Mouse (Mus musculus) liver, adult 2 months (tissue): ENCODE results near the gene Bace1. TPM values are rescaled to one million over a fixed set of nuclear protein-coding genes. Genes with fewer than 3 reads are reported as not detected.

Experiments
- DNase-seq: peaks from one replicate; pipeline ENCODE4 v3.0.0-alpha.2; 2011; ENCODE audit warnings: low read depth, low spot score; ENCODE audit errors: extremely low read depth
- H3K27ac ChIP-seq: fragments of 200-500 bp; replicated peaks from 2 replicates; pipeline ENCODE4 v1.5.1; 2012; ENCODE audit warnings: low read depth, mild to moderate bottlenecking, control low read depth, inconsistent platforms, low read length; ENCODE audit not compliant: insufficient read depth
- H3K27me3 ChIP-seq: fragments of 200-500 bp; 2 replicates; pipeline ENCODE4 v1.6.1; 2012; ENCODE audit warnings: mild to moderate bottlenecking, moderate library complexity, low read length, inconsistent platforms; ENCODE audit not compliant: control insufficient read depth, insufficient read depth
- H3K36me3 ChIP-seq: fragments of 200-500 bp; 2 replicates; pipeline ENCODE4 v1.6.1; 2012; ENCODE audit warnings: low read length, inconsistent platforms; ENCODE audit not compliant: control insufficient read depth, insufficient read depth
- H3K4me1 ChIP-seq: fragments of 200-500 bp; 2 replicates; pipeline ENCODE4 v1.6.1; 2011; ENCODE audit warnings: low read length; ENCODE audit not compliant: control insufficient read depth, insufficient read depth
- H3K4me3 ChIP-seq: fragments of 200-500 bp; 2 replicates; pipeline ENCODE4 v1.5.1; 2011; ENCODE audit warnings: low read depth, mild to moderate bottlenecking, control low read depth, low read length, moderate library complexity; ENCODE audit not compliant: insufficient read depth
- H3K79me2 ChIP-seq: fragments of 200-500 bp; 2 replicates; pipeline ENCODE4 v1.6.1; 2012; ENCODE audit warnings: inconsistent platforms, mild to moderate bottlenecking, low read length, moderate library complexity; ENCODE audit not compliant: control insufficient read depth, insufficient read depth
- H3K9ac ChIP-seq: fragments of 200-500 bp; 2 replicates; pipeline ENCODE4 v1.6.1; 2012; ENCODE audit warnings: low read depth, mild to moderate bottlenecking, control low read depth, inconsistent platforms, low read length
- CTCF ChIP-seq: fragments of 200-500 bp; IDR thresholded peaks from 2 replicates; pipeline ENCODE4 v1.5.1; 2011; ENCODE audit warnings: low read depth, low read length, control low read depth
- POLR2A ChIP-seq: fragments of 200-500 bp; IDR thresholded peaks from 2 replicates; pipeline ENCODE4 v1.6.1; 2011; ENCODE audit warnings: low read length, control low read depth; ENCODE audit not compliant: insufficient read depth; ENCODE audit errors: extremely low read depth
- WGBS: fragments of 180-500 bp; shearing (Covaris S2); methylation state at CpG from one replicate; pipeline ENCODE4 v1.1.7; 2018; 5-methylcytosine and 5-hydroxymethylcytosine counted together
- polyA plus RNA-seq: library from polyadenylated mRNA; depleted of rRNA; stranded (reverse); fragments of >200 nt; gene quantifications from 2 replicates; pipeline ENCODE4 v1.2.3, GENCODE M21; 2012
- total RNA-seq: library from RNA; depleted of rRNA; stranded (reverse); fragments of >200 nt; gene quantifications from 2 replicates; pipeline ENCODE4 v1.2.3, GENCODE M21; 2014

Gene Bace1
- total and polyA plus RNA-seq, 2 experiments = 7.6 to 24.1 TPM

DNA sequence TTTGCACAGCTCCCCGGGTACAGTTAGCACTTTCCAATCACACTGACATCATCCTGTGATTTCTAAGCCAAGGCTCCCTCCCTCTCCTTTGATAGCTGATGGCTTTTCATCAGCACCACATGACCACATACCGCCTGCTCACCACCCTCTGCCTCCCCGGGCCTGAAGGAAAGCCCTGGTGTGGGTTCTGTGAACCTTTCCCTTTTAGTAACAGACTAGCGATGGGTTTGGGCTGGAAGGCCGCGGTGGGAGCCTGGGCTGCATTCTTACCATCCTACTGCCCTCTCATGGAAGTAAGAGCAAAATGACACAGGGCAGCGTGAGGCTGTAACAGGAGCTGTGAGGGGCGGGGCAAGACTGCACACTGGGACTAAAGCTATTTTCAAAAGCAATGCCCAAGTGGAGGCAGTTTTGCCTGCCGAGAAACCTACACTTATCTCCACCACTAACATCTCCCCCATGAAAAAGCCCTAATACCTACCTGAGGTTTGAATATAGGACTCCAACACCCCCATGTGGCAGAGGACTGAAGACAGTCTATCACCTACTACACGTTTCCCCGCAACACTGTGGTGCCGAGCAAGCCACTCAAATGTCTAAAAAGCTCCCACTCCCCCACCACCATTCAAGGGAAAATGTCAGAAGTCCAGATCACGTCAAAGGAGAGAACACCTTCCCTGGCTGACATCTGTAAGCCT is 39.8 kb upstream of the Bace1 start:
- Histone ChIP-seq H3K27me3 (no peaks in the 10 kb centered on the region), H3K4me3 (no peak overlapping the region), H3K9ac (no peak overlapping the region), H3K79me2 (no peaks in the 10 kb centered on the region), H3K27ac (no peak overlapping the region), H3K36me3 (no peaks in the 10 kb centered on the region), H3K4me1 (no peaks in the 10 kb centered on the region)
- TF ChIP-seq POLR2A (no peak), CTCF (no peak)
- 74% methylated on average over 13 of the region's 13 CpGs for WGBS
- no peak for DNase-seq

DNA sequence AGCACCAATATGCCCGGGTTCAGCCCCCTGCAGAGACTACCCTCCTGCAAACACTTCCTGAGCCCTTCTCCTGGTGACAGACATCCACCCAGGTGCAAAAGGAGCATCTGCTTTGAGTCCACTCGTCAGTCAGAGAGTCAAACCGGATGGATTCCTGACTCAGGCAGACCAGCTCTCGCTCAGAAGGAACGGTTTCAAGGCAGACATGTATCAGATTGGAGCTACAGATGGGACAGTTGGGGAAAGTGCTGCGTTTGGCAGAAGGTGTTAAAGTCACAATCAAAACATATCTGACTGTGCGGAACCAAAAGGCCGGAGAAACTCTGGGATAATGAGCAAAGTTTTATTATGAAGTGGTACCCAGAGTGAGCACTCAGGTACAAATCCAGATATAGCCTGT is 39.0 kb upstream of the Bace1 start:
- WGBS = 94% methylated on average over 8 of the region's 8 CpGs
- TF ChIP-seq CTCF (no peak), POLR2A (no peak)
- no peak for DNase-seq
- Histone ChIP-seq H3K27me3 (no peaks in the 10 kb centered on the region), H3K4me3 (no peak overlapping the region), H3K4me1 (no peaks in the 10 kb centered on the region), H3K27ac (no peak overlapping the region), H3K36me3 (no peaks in the 10 kb centered on the region), H3K9ac (no peak overlapping the region), H3K79me2 (no peaks in the 10 kb centered on the region)

GRCm38 (mm10) chr9:45803070-45803774 is 35.2 kb upstream of the Bace1 start:
- no peaks in the 10 kb centered on the region for H3K27me3 ChIP-seq
- TF ChIP-seq POLR2A (no peak), CTCF (no peak)
- H3K79me2 ChIP-seq = no peaks in the 10 kb centered on the region
- no peaks in the 10 kb centered on the region for H3K4me1 ChIP-seq
- no peak for DNase-seq
- 95% methylated on average over 21 of the region's 21 CpGs for WGBS
- no peak overlapping the region for H3K27ac ChIP-seq
- peaks cover 2% of the 10 kb centered on the region; the same call in 1 of the 2 replicates for H3K36me3 ChIP-seq
- H3K9ac ChIP-seq = no peak overlapping the region
- no peak overlapping the region for H3K4me3 ChIP-seq

GRCm38 (mm10) chr9:45806847-45807246 is 31.5 kb upstream of the Bace1 start:
- Histone ChIP-seq H3K9ac (no peak overlapping the region), H3K4me3 (no peak overlapping the region), H3K4me1 (no peaks in the 10 kb centered on the region), H3K27ac (no peak overlapping the region), H3K36me3 (peaks cover 2% of the 10 kb centered on the region; the same call in 1 of the 2 replicates), H3K27me3 (no peaks in the 10 kb centered on the region), H3K79me2 (no peaks in the 10 kb centered on the region)
- 96% methylated on average over 11 of the region's 11 CpGs for WGBS
- DNase-seq = no peak
- TF ChIP-seq POLR2A (no peak), CTCF (no peak)

DNA sequence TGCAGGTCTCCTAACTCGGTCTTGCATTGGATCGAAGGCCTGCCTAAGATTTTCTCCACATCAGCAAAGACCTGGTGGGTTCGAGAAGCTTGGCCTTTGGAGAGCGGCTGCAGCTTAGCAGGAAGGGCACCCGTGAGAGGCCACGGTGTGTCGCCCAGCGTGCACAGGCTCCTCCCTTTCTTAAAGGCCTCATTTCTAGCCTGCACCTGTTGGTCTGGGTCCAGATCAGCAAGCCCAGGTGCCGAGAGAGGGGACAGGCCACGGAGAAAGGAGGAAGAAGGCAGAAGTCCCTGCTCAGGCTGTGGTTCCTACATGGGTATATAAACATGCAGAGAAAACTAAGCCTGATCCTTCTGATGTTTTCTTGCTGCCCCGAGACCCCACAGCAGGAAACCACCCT is 31.0 kb upstream of the Bace1 start:
- no peak overlapping the region for H3K9ac ChIP-seq

DNA sequence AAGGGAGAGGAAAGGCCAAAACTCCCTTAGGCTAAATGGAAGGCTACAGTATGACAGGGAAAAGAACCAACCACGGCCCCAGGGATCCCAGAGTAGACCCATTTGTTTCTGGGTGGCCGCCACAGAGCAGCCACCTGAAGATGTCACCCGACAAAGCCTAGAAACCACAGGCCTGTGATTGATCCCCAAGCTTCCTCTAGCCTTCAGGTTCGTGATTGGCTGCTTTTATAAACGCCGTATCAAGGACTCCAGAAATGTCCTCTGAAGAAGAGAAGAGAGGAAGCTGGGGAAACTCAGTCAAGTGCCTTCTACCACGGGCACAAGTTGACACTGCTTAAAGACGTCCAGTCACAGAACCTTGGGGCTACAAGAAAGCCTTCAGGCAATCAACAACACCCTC is 30.6 kb upstream of the Bace1 start:
- Histone ChIP-seq H3K27ac (no peak overlapping the region), H3K4me1 (no peaks in the 10 kb centered on the region), H3K9ac (no peak overlapping the region), H3K36me3 (peaks cover 2% of the 10 kb centered on the region; the same call in 1 of the 2 replicates), H3K4me3 (no peak overlapping the region), H3K79me2 (no peaks in the 10 kb centered on the region), H3K27me3 (no peaks in the 10 kb centered on the region)
- no peak for TF ChIP-seq POLR2A
- no peak for TF ChIP-seq CTCF
- DNase-seq = no peak
- WGBS = 93% methylated on average over 8 of the region's 8 CpGs

More for the DNA sequence above, 31.0 kb upstream of the Bace1 start:
- Histone ChIP-seq H3K79me2 (no peaks in the 10 kb centered on the region), H3K27me3 (no peaks in the 10 kb centered on the region), H3K27ac (no peak overlapping the region), H3K4me1 (no peaks in the 10 kb centered on the region), H3K36me3 (peaks cover 2% of the 10 kb centered on the region; the same call in 1 of the 2 replicates), H3K4me3 (no peak overlapping the region)
- no peak for DNase-seq
- TF ChIP-seq CTCF (no peak), POLR2A (no peak)
- WGBS = 93% methylated on average over 11 of the region's 11 CpGs
